Comparison of ENCODE assay signal across 23 mouse cellular contexts in genomic region chr3:37084860-37085259, GRCm38 (mm10). TPM values are rescaled to one million over a fixed set of nuclear protein-coding genes. Genes with fewer than 3 reads are reported as not detected.
DNase-seq lines count a peak whose midpoint lies in the region; ATAC-seq and TF ChIP-seq lines count a peak whose summit lies in the region.
"Had no signal": no experiment of that assay in that cellular context is flagged by ENCODE, and none has a peak within 500 bp of the region (broad histone marks: within the 10 kb centered on the region; RNA-seq: fewer than 3 reads in every experiment).

No protein-coding gene starts in this region.

- no peak overlapping the region for H3K9ac ChIP-seq in lung, embryonic 14.5 days
- H3K9ac ChIP-seq in lung, embryonic 15.5 days, result no peak overlapping the region
- H3K9ac ChIP-seq in lung, embryonic 16.5 days (ENCODE audit: low read length), result no peak overlapping the region
- no peak overlapping the region for H3K9ac ChIP-seq in lung, postnatal 0 days (replicated peaks; ENCODE audit: low read depth)

- 36% methylated on average over 4 of the region's 4 CpGs for WGBS in lung, embryonic 14.5 days
- 27% methylated on average over 4 of the region's 4 CpGs for WGBS in lung, embryonic 15.5 days
- WGBS in lung, embryonic 16.5 days, result 41% methylated on average over 4 of the region's 4 CpGs
- WGBS in lung, postnatal 0 days, result 46% methylated on average over 4 of the region's 4 CpGs

- no peaks in the 10 kb centered on the region for H3K9me3 ChIP-seq in lung, embryonic 14.5 days (ENCODE audit: low read depth, low read length)
- no peaks in the 10 kb centered on the region for H3K9me3 ChIP-seq in lung, embryonic 15.5 days
- H3K9me3 ChIP-seq in lung, embryonic 16.5 days (ENCODE audit: control insufficient read depth, low read length), result no peaks in the 10 kb centered on the region
- no peaks in the 10 kb centered on the region for H3K9me3 ChIP-seq in lung, postnatal 0 days (ENCODE audit: low read length)
- H3K9me3 ChIP-seq: G1E had no signal

- H3K27ac ChIP-seq in lung, embryonic 14.5 days (ENCODE audit: low read depth), result no peak overlapping the region
- no peak overlapping the region for H3K27ac ChIP-seq in lung, embryonic 15.5 days
- no peak overlapping the region for H3K27ac ChIP-seq in lung, embryonic 16.5 days (ENCODE audit: low read length)
- H3K27ac ChIP-seq in lung, postnatal 0 days (ENCODE audit: low read length), result no peak overlapping the region

- TF ChIP-seq EP300 in lung, postnatal 0 days (IDR thresholded peaks at IDR 0.05), result no peak

- no peaks in the 10 kb centered on the region for H3K36me3 ChIP-seq in lung, embryonic 14.5 days (ENCODE audit: insufficient read depth)
- H3K36me3 ChIP-seq in lung, embryonic 15.5 days, result no peaks in the 10 kb centered on the region
- no peaks in the 10 kb centered on the region for H3K36me3 ChIP-seq in lung, embryonic 16.5 days (ENCODE audit: control insufficient read depth, insufficient read depth, low read length)
- no peaks in the 10 kb centered on the region for H3K36me3 ChIP-seq in lung, postnatal 0 days (ENCODE audit: insufficient read depth, low read length)
- H3K36me3 ChIP-seq: G1E had no signal

- peak; percentile 53 for DNase-seq in lung, embryonic 14.5 days
- no peak for DNase-seq in lung, postnatal 36 days
- DNase-seq in lung, postnatal 4 days, result no peak
- no peak for DNase-seq in lung, postnatal 10 days
- DNase-seq in lung, postnatal 0 days (ENCODE audit: low spot score), result peak; percentile 7
- no peak for DNase-seq in lung, adult 18-20 months
- DNase-seq: adrenal gland, adult 2 months; adrenal gland, adult 8-10 months; adrenal gland, postnatal 10 days; adrenal gland, postnatal 14 days; adrenal gland, postnatal 25 days; adrenal gland, postnatal 36 days; B cell, adult 2 months; cerebellum, adult 11 months; cerebellum, adult 11-12 months had no signal

- TF ChIP-seq CTCF in lung, embryonic 14.5 days (IDR thresholded peaks at IDR 0.05; ENCODE audit: low read depth), result no peak
- no peak for TF ChIP-seq CTCF in lung, postnatal 0 days (IDR thresholded peaks at IDR 0.05)

- no peak overlapping the region for H3K4me2 ChIP-seq in lung, embryonic 14.5 days
- H3K4me2 ChIP-seq in lung, embryonic 15.5 days, result no peak overlapping the region
- H3K4me2 ChIP-seq in lung, embryonic 16.5 days (ENCODE audit: low read depth, low read length), result no peak overlapping the region
- H3K4me2 ChIP-seq in lung, postnatal 0 days (replicated peaks; ENCODE audit: low read depth, low read length), result no peak overlapping the region

- H3K27me3 ChIP-seq in lung, embryonic 14.5 days (ENCODE audit: insufficient read depth, low read length), result no peaks in the 10 kb centered on the region
- H3K27me3 ChIP-seq in lung, embryonic 15.5 days, result no peaks in the 10 kb centered on the region
- H3K27me3 ChIP-seq in lung, embryonic 16.5 days (ENCODE audit: control insufficient read depth, insufficient read depth, low read depth, low read length), result no peaks in the 10 kb centered on the region
- no peaks in the 10 kb centered on the region for H3K27me3 ChIP-seq in lung, postnatal 0 days (replicated peaks; ENCODE audit: insufficient read depth, low read length)
- H3K27me3 ChIP-seq: CH12.LX had no signal

- H3K4me3 ChIP-seq in lung, embryonic 14.5 days (ENCODE audit: low read depth, low read length), result no peak overlapping the region
- no peak overlapping the region for H3K4me3 ChIP-seq in lung, embryonic 15.5 days
- H3K4me3 ChIP-seq in lung, embryonic 16.5 days (ENCODE audit: low read length), result no peak overlapping the region
- H3K4me3 ChIP-seq in lung, postnatal 0 days (ENCODE audit: low read depth, low read length), result no peak overlapping the region

- peak; percentile 78; the same call in 1 of the 2 replicates for ATAC-seq in lung, embryonic 14.5 days (ENCODE audit: insufficient read depth)
- ATAC-seq in lung, embryonic 15.5 days (ENCODE audit: borderline replicate concordance, extremely low read depth, low FRiP score, low TSS enrichment), result peak; percentile 75; the same call in 1 of the 2 replicates
- ATAC-seq in lung, embryonic 16.5 days (ENCODE audit: low read depth), result peak; percentile 79; the same call in 1 of the 2 replicates
- no peak for ATAC-seq in lung, postnatal 0 days
- ATAC-seq: activated CD4-positive, CD25-positive, alpha-beta regulatory T cell, adult 4 months; CD4-positive, CD25-positive, alpha-beta regulatory T cell, adult 4 months; Patski had no signal

- no peaks in the 10 kb centered on the region for H3K4me1 ChIP-seq in lung, embryonic 14.5 days (ENCODE audit: insufficient read depth)
- H3K4me1 ChIP-seq in lung, embryonic 15.5 days, result no peaks in the 10 kb centered on the region
- H3K4me1 ChIP-seq in lung, embryonic 16.5 days (replicated peaks; ENCODE audit: control insufficient read depth, insufficient read depth, low read length), result no peaks in the 10 kb centered on the region
- H3K4me1 ChIP-seq in lung, postnatal 0 days (ENCODE audit: insufficient read depth, low read depth, low read length), result no peaks in the 10 kb centered on the region

RNA-seq across cellular contexts. Expression of gene Adad1, which starts 21.5 kb away (rescaled TPM):
- 0.33 and 0.46 TPM in 2 replicates for polyA plus RNA-seq in lung, embryonic 14.5 days (2014; fragmentation: Nextera tagmentation; extraction: Ambion mirVana)
- polyA plus RNA-seq in lung, embryonic 15.5 days (2015; fragmentation: Nextera tagmentation; extraction: Ambion mirVana), result 0.45 and 0.84 TPM in 2 replicates
- 0.19 and 0.41 TPM in 2 replicates for polyA plus RNA-seq in lung, embryonic 16.5 days (2015; fragmentation: Nextera tagmentation; extraction: Ambion mirVana)
- not detected in 2 replicates for polyA plus RNA-seq in lung, postnatal 0 days (2015; fragmentation: Nextera tagmentation; extraction: Ambion mirVana)
- polyA plus RNA-seq: activated CD4-positive, CD25-positive, alpha-beta regulatory T cell, adult 4 months; adrenal gland, adult 2 months; C2C12; CD4-positive, CD25-positive, alpha-beta regulatory T cell, adult 4 months; G1E; Patski had no signal

RNA-seq across cellular contexts. Expression of gene Il2, which starts 40.9 kb away (rescaled TPM):
- 0.28 and 0.33 TPM in 2 replicates for polyA plus RNA-seq in lung, embryonic 14.5 days (2014; fragmentation: Nextera tagmentation; extraction: Ambion mirVana)
- polyA plus RNA-seq in lung, embryonic 15.5 days (2015; fragmentation: Nextera tagmentation; extraction: Ambion mirVana), result 0.29 and 0.31 TPM in 2 replicates
- polyA plus RNA-seq in lung, embryonic 16.5 days (2015; fragmentation: Nextera tagmentation; extraction: Ambion mirVana), result 0.19 and 0.20 TPM in 2 replicates
- polyA plus RNA-seq in lung, postnatal 0 days (2015; fragmentation: Nextera tagmentation; extraction: Ambion mirVana), result 0.25 and 0.37 TPM in 2 replicates
- polyA plus RNA-seq: adrenal gland, adult 2 months; C2C12; G1E had no signal

Comparison
In these comparisons a context has a peak if more than half of its experiments do, and no peak if none do; other contexts are left out.
1. DNase-seq: peak in lung, embryonic 14.5 days (single experiment) and lung, postnatal 0 days (single experiment); none in lung, postnatal 36 days (single experiment), lung, postnatal 4 days (0 of 2), lung, postnatal 10 days (single experiment) and lung, adult 18-20 months (0 of 2).